Mouse (Mus musculus): ENCODE measurements around the gene Meis1. TPM values are rescaled to one million over a fixed set of nuclear protein-coding genes. Genes with fewer than 3 reads are reported as not detected.

Meis1 gene
- total RNA-seq, 2 experiments from 2014 or later = 26.5 to 31.4 TPM

DNA sequence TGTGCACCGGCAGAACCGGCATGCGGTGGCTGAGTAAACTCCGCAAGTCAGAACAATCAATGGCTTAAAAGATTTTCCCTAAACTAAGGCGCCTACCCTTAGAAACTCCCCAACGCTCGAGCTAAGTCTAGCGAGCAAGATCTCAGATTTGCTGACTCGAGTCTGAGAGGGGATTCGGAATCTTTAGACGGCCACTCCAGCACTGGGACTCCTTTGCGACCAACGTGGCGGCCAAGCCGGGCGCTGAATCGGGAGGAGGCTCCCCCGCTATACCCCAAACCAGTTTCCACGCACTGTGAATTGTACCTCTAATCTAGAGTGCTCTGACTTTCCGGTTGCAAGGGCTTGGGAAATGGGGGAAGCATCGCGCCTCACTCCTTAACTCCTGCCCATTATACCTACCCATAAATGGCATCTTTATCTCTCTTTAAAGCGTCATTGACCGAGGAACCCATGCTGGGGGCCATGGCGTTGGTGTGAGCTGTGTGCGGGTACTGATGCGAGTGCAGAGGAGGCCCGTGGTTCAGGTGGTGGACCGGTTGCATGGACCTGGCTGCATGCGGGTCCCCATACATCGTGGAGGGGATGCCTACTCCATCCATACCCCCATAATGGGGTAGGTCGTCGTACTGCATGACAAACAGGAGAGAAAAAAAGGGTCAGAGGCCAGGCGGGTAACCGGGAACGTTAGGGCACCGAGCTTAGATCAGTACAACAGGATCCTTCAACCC, 2.9 kb downstream of the Meis1 start:
- intact Hi-C loops (cut with DNase I) = loop anchor here (2.0 to 5.0 kb wide), 2 partner anchors 59 to 137 kb away; no protein-coding TSS in a partner anchor
- no peak for DNase-seq (ENCODE audit: low spot score)

- intact Hi-C loops (cut with DNase I) = loop anchor here (5.0 kb wide), 1 partner anchor 58 kb away; no protein-coding TSS in a partner anchor
Observed at GRCm38 (mm10) chr11:19015381-19015730, 3.4 kb downstream of the Meis1 start.

DNA sequence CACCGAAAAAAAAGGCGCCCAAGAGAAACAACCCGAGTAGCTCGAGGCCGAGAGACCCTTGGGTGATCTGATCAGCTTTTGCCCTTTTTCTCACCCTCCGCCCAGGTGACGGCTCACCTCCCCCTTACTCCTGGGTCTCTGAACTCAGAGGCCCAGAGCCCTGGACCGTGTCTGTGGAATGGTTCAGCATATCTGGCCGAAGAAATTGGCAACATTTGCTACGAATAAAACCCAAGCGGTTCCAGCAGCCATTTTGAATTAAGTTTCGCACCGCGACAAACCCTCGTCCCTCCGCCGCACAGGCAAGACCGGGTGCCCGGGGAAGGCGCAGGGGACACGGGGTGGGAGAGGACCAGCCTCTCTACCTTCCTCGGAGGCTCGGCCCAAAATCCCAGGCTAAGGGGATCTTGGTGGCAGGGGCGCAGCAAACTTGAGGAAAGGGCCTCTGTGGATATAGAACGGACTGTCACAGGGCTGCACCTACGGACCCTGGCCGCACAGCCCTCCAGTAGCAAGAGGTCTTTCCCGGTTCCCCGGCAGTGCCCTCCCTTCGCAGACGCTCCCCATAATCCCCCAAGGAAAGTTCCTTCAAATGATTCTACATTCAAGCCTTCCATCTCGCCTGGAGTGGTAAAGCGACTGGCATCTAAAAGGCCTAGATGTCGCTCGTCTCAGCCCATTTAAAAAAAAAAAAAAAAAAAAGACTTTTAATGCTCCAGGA, 4.2 kb downstream of the Meis1 start:
- intact Hi-C loops (cut with DNase I) = loop anchor here (5.0 kb wide), 1 partner anchor 57 kb away; no protein-coding TSS in a partner anchor
- DNase-seq (ENCODE audit: low spot score) = no peak

More at GRCm38 (mm10) chr11:19015381-19015730, 3.4 kb downstream of the Meis1 start:
- no peak for DNase-seq (ENCODE audit: low spot score)

- intact Hi-C loops (cut with DNase I) = no loop called here
- no peak for DNase-seq (ENCODE audit: low spot score)
Observed at GRCm38 (mm10) chr11:19014113-19014440, 4.7 kb downstream of the Meis1 start.

DNA sequence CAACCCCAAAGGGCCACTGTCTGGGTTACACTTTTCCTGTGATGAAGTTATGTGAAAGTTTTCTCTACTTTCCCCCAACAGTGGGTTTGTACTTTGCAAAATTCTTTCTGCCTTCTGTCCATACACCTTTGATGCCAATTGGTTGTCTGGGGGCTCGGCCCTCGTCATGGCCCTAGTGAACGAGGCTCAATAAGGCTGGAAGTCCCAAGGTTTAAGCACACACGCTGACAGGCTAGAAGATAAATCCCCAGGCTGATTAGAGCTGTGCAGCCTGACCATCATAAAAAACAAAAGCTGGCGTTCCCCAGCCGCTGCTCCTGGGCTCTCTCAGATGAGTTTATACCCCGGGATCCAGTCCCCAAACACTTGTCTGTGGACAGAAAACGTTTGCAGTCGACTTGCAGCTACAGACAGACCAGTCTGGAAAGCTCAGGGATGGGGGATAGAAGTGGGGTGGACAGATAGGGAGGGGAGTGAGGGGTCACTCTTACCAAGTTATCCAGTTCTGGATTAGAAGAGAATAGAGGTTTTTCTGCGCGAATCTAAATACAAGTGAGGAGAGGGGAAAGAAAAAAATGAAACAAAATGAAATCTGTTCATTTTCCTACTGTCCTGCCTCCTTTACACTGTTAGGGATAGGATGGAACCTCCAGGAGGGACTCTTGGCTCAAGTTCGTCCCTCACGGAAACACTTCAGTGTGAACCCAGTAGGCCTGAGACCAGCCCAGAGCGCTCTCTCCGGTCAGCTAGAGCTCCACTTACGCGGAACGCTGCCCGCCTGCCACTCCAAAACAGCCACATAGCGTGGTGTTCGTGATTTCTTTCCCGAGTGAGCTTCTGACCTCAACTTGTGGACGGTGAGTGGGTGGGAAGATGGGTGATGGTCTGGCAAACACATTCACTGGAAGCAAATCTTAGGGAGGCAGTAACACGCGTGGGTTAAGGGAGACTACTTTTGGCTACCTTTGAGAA, 5.4 kb downstream of the Meis1 start:
- DNase-seq (ENCODE audit: low spot score) = no peak
- intact Hi-C loops (cut with DNase I) = no loop called here

- no peak for DNase-seq (ENCODE audit: low spot score)
- intact Hi-C loops (cut with DNase I) = no loop called here
Observed at GRCm38 (mm10) chr11:19012463-19013115, 6.2 kb downstream of the Meis1 start.

DNA sequence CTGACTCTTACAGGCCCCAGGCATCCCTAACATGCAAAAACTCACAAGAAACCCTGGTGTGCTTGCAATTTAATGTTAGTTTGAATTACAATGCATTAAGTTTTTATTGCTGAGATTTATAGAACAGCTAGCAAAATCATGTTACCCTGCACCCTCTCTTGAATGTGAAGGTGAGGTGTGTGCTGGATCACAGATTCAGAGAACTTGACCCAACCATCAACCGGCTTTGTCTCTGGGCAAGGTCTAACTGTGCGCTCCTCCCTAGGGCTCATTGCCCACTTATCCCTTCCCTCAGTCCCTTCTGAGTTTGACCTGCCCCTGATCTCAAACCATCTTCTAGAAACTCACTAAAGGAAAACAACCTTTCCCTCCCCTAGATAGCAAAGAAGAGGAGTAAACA, 6.8 kb downstream of the Meis1 start:
- no peak for DNase-seq (ENCODE audit: low spot score)
- intact Hi-C loops (cut with DNase I) = no loop called here

DNA sequence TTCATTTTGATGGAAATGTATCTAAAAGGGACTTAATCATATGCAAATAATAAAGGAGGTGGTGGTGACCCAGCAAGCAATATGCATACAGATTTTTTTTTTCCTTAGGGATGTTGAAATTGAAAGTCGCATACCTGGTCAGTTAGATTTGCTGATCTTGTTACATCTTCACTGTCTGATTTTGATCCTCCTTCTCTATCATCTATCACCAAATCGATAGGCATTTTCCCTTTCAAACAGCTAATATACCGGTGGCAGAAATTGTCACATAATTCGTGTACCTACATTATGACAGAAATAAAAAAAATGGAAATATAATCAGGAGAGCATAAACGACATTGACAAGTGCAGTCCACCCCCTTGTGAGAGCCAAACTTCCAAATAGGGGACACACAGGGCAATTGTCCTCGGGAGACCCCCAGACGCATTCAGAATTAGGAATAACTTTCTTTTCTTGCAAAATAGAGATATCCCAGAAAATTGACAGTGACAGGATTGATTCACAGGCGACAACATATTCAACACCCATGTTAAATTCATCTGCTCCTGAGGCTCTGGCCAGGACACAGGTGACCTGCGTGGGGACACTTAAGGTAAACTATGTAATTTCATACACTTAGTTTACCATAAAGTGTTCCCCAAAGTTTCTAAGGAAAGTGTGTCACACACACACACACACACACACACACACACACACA, 7.5 kb downstream of the Meis1 start:
- DNase-seq (ENCODE audit: low spot score) = no peak
- intact Hi-C loops (cut with DNase I) = no loop called here

DNA sequence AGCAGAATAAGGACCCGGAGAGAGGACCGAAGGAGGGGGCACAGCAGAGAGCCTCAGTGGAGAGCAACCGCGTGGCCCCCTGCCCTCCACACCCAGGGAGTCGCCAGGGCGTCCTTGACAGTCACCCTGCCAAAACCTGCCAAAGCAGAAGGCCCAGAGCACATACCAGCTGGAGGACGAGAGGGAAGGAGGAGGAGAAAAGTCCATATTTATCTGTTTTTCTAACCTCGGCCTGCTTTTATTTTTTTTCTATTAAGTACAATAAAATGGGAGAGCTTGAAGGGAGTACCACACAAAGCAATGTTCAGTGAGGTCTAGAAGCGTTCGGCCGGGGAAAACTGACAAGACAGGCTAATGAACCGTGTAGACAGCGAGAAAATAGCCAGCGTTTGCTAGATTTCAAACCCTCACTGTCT, 8.4 kb downstream of the Meis1 start:
- no peak for DNase-seq (ENCODE audit: low spot score)
- intact Hi-C loops (cut with DNase I) = no loop called here

GRCm38 (mm10) chr11:19009536-19010395, 9.0 kb downstream of the Meis1 start:
- intact Hi-C loops (cut with DNase I) = no loop called here
- DNase-seq (ENCODE audit: low spot score) = no peak

GRCm38 (mm10) chr11:19008610-19009384, 10.0 kb downstream of the Meis1 start:
- intact Hi-C loops (cut with DNase I) = no loop called here
- DNase-seq (ENCODE audit: low spot score) = no peak

DNA sequence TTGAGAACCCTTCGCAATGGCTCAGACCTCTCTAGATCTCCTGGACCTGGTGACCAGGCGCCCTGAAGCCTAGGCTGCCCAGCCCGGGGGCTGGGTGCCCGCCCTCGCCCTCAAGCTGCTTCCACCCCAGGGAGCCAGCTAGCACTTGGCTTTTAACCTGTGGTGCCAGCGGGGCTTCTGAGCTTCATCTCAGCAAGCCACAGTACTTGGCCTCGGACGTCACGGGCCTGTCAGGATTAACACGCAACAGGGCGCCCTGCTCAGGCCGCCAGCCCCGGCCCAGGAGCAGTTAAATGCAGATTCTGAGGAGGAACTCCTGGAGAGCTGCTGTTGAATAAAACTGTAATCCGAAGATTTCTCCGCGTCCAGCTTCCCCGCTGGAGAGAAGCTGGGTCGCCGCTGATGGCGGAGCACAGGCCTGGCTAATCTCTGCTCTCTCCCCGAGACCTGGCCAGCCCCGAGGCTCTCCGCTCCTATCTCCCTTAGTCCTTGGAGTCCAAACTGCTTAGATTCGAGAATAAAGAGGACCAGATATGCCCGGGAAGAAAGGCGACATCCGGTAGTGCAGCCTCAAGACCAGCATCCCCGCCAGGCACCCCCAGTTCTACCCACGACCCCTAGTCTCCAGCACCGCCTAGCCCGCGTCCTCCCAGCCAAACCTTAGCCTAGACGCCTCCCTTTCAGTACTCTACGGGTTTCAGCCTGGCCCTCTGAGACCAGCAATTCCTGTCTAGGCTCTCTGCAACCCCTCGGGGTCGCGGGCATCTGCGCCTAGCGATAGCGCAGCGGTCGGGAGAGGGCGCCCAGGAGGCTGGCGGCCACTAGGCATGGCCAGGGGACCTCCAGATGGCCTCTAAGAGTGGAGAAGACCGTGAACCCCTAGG, 11.0 kb downstream of the Meis1 start:
- peak; percentile 24 for DNase-seq (ENCODE audit: low spot score)

DNA sequence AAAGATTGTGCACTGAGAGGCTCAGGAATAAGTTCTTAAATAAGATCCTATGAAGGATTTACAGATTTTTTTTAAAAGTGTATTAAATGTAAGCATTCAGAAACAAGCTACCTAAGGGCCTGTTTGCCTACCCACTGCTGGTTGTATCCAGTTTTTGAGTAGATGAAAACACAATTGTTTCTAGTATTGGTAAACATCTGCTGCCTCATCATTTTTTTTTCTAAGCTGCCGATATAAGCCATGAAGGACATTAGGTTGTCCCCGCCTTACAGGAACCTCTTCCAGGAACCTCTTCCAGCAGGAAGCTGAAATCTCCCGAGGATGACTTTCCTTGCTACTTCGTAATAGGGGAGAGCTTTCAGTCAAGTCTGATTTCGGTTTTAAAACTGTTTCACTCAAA, 11.7 kb downstream of the Meis1 start:
- no peak for DNase-seq (ENCODE audit: low spot score)
- intact Hi-C loops (cut with DNase I) = no loop called here

More for the DNA sequence above, 11.0 kb downstream of the Meis1 start:
- intact Hi-C loops (cut with DNase I) = no loop called here

GRCm38 (mm10) chr11:19005913-19006693, 12.7 kb downstream of the Meis1 start:
- no peak for DNase-seq (ENCODE audit: low spot score)
- intact Hi-C loops (cut with DNase I) = no loop called here

- intact Hi-C loops (cut with DNase I) = no loop called here
Observed at GRCm38 (mm10) chr11:19005007-19005912, 13.5 kb downstream of the Meis1 start.

More at GRCm38 (mm10) chr11:19005007-19005912, 13.5 kb downstream of the Meis1 start:
- DNase-seq (ENCODE audit: low spot score) = no peak

Data from heart, postnatal 25 days (tissue).